Mouse (Mus musculus) liver, embryonic 16.5 days (tissue): ENCODE measurements around the gene Gorasp1. TPM values are rescaled to one million over a fixed set of nuclear protein-coding genes. Genes with fewer than 3 reads are reported as not detected.

Experiments
- ATAC-seq: fragments of 200-750 bp; cut with Nextera tagmentation; 2 replicates; pipeline ENCODE4 v1.8.0; 2017; ENCODE audit warnings: low read depth, mild to moderate bottlenecking, moderate number of reproducible peaks, moderate library complexity
- H3K27ac ChIP-seq: fragments of 300-500 bp; sonication (generic); 2 replicates; pipeline ENCODE4 v1.5.1; 2014; ENCODE audit warnings: mild to moderate bottlenecking, low read length
- H3K27me3 ChIP-seq: fragments of 300-500 bp; sonication (generic); 2 replicates; pipeline ENCODE4 v1.6.1; 2014; ENCODE audit warnings: low read depth, low read length, mixed read lengths; ENCODE audit not compliant: control insufficient read depth, insufficient read depth
- H3K36me3 ChIP-seq: fragments of 300-500 bp; sonication (generic); 2 replicates; pipeline ENCODE4 v1.6.1; 2014; ENCODE audit warnings: mild to moderate bottlenecking; ENCODE audit not compliant: control insufficient read depth, insufficient read depth
- H3K4me1 ChIP-seq: fragments of 300-500 bp; sonication (generic); 2 replicates; pipeline ENCODE4 v1.6.1; 2014; ENCODE audit warnings: low read depth, low read length, mixed read lengths; ENCODE audit not compliant: control insufficient read depth
- H3K4me2 ChIP-seq: fragments of 300-500 bp; sonication (generic); 2 replicates; pipeline ENCODE4 v1.6.1; 2014; ENCODE audit warnings: low read depth, low read length, mixed read lengths
- H3K4me3 ChIP-seq: fragments of 300-500 bp; sonication (generic); 2 replicates; pipeline ENCODE4 v1.5.1; 2014; ENCODE audit warnings: low read depth, mild to moderate bottlenecking, low read length
- H3K9ac ChIP-seq: fragments of 300-500 bp; sonication (generic); 2 replicates; pipeline ENCODE4 v1.6.1; 2014; ENCODE audit warnings: low read depth, low read length
- H3K9me3 ChIP-seq: fragments of 300-500 bp; sonication (generic); replicated peaks from 2 replicates; pipeline ENCODE4 v1.6.1; 2016; ENCODE audit warnings: low read length; ENCODE audit not compliant: control insufficient read depth
- WGBS: fragments of 180-500 bp; shearing (Covaris S2); extraction: QIAGEN DNeasy Blood & Tissue Kit; methylation state at CpG from one replicate; pipeline ENCODE4 v1.1.7; 2014; ENCODE audit not compliant: insufficient replicate concordance; 5-methylcytosine and 5-hydroxymethylcytosine counted together
- polyA plus RNA-seq: library from polyadenylated mRNA; unstranded; fragments of >200 nt; fragmentation: Nextera tagmentation; extraction: Ambion mirVana; gene quantifications from 2 replicates; pipeline ENCODE4 v1.2.1, GENCODE M21; 2015

The Gorasp1 gene
- polyA plus RNA-seq, 1 experiment from 2014 or later: 10.6 TPM

GRCm38 (mm10) chr9:119973869-119974520, 36.6 kb upstream of the Gorasp1 start:
- no peaks in the 10 kb centered on the region for H3K27me3 ChIP-seq
- H3K27ac ChIP-seq: no peak overlapping the region
- peaks cover 15% of the 10 kb centered on the region for H3K36me3 ChIP-seq
- no peak overlapping the region for H3K4me2 ChIP-seq
- H3K4me1 ChIP-seq: peaks cover 17% of the 10 kb centered on the region
- 84% methylated on average over 27 of the region's 27 CpGs for WGBS
- ATAC-seq: no peak
- H3K9ac ChIP-seq: no peak overlapping the region
- H3K4me3 ChIP-seq: no peak overlapping the region
- H3K9me3 ChIP-seq: no peaks in the 10 kb centered on the region

- no peak for ATAC-seq
- WGBS: 71% methylated on average over 23 of the region's 23 CpGs
- Histone ChIP-seq H3K36me3 (peaks cover 15% of the 10 kb centered on the region), H3K9me3 (no peaks in the 10 kb centered on the region), H3K4me3 (no peak overlapping the region), H3K9ac (no peak overlapping the region), H3K4me1 (peaks cover 12% of the 10 kb centered on the region), H3K4me2 (no peak overlapping the region), H3K27ac (no peak overlapping the region), H3K27me3 (no peaks in the 10 kb centered on the region)
Measured at GRCm38 (mm10) chr9:119973281-119973680, 35.9 kb upstream of the Gorasp1 start.

- peaks cover 5% of the 10 kb centered on the region for H3K4me1 ChIP-seq
- no peak overlapping the region for H3K4me2 ChIP-seq
- H3K9me3 ChIP-seq: no peaks in the 10 kb centered on the region
- 82% methylated on average over 12 of the region's 12 CpGs for WGBS
- H3K9ac ChIP-seq: no peak overlapping the region
- no peak overlapping the region for H3K4me3 ChIP-seq
- H3K36me3 ChIP-seq: peaks cover 15% of the 10 kb centered on the region
- no peak for ATAC-seq
- H3K27ac ChIP-seq: no peak overlapping the region
- H3K27me3 ChIP-seq: no peaks in the 10 kb centered on the region
Measured at GRCm38 (mm10) chr9:119972582-119972981, 35.2 kb upstream of the Gorasp1 start.

GRCm38 (mm10) chr9:119972166-119972565, 34.8 kb upstream of the Gorasp1 start:
- WGBS: 77% methylated on average over 10 of the region's 10 CpGs
- no peak overlapping the region for H3K27ac ChIP-seq
- H3K4me3 ChIP-seq: no peak overlapping the region
- no peaks in the 10 kb centered on the region for H3K27me3 ChIP-seq
- no peak overlapping the region for H3K9ac ChIP-seq
- H3K4me2 ChIP-seq: no peak overlapping the region
- no peaks in the 10 kb centered on the region for H3K9me3 ChIP-seq
- H3K4me1 ChIP-seq: peaks cover 1% of the 10 kb centered on the region
- H3K36me3 ChIP-seq: peaks cover 15% of the 10 kb centered on the region
- ATAC-seq: no peak

- H3K36me3 ChIP-seq: peaks cover 15% of the 10 kb centered on the region
- no peaks in the 10 kb centered on the region for H3K27me3 ChIP-seq
- H3K27ac ChIP-seq: no peak overlapping the region
- H3K4me3 ChIP-seq: no peak overlapping the region
- no peak overlapping the region for H3K9ac ChIP-seq
- WGBS: 71% methylated on average over 7 of the region's 7 CpGs
- no peak overlapping the region for H3K4me2 ChIP-seq
- no peaks in the 10 kb centered on the region; the same call in 1 of the 2 replicates for H3K4me1 ChIP-seq
- ATAC-seq: no peak
- no peaks in the 10 kb centered on the region for H3K9me3 ChIP-seq
Measured at GRCm38 (mm10) chr9:119970763-119971656, 33.6 kb upstream of the Gorasp1 start.

GRCm38 (mm10) chr9:119970221-119970620, 32.9 kb upstream of the Gorasp1 start:
- 46% methylated on average over 6 of the region's 6 CpGs for WGBS
- peaks cover 15% of the 10 kb centered on the region for H3K36me3 ChIP-seq
- no peak overlapping the region for H3K4me2 ChIP-seq
- no peaks in the 10 kb centered on the region for H3K27me3 ChIP-seq
- H3K4me1 ChIP-seq: no peaks in the 10 kb centered on the region; the same call in 1 of the 2 replicates
- H3K9me3 ChIP-seq: no peaks in the 10 kb centered on the region
- ATAC-seq: peak; percentile 44
- H3K9ac ChIP-seq: no peak overlapping the region
- no peak overlapping the region for H3K27ac ChIP-seq
- H3K4me3 ChIP-seq: no peak overlapping the region

- WGBS: 63% methylated on average over 7 of the region's 7 CpGs
Measured at GRCm38 (mm10) chr9:119969811-119970210, 32.4 kb upstream of the Gorasp1 start.

GRCm38 (mm10) chr9:119966221-119966910, 29.0 kb upstream of the Gorasp1 start:
- H3K27ac ChIP-seq: no peak overlapping the region
- no peak for ATAC-seq
- H3K27me3 ChIP-seq: no peaks in the 10 kb centered on the region
- no peak overlapping the region for H3K4me3 ChIP-seq
- H3K9ac ChIP-seq: no peak overlapping the region
- H3K4me2 ChIP-seq: no peak overlapping the region
- no peaks in the 10 kb centered on the region for H3K9me3 ChIP-seq
- H3K36me3 ChIP-seq: no peaks in the 10 kb centered on the region
- 77% methylated on average over 26 of the region's 26 CpGs for WGBS
- no peaks in the 10 kb centered on the region; the same call in none of the 2 replicates for H3K4me1 ChIP-seq

More at GRCm38 (mm10) chr9:119969811-119970210, 32.4 kb upstream of the Gorasp1 start:
- no peaks in the 10 kb centered on the region for H3K27me3 ChIP-seq
- H3K4me2 ChIP-seq: no peak overlapping the region
- peak; percentile 56 for ATAC-seq
- no peak overlapping the region for H3K4me3 ChIP-seq
- H3K27ac ChIP-seq: no peak overlapping the region
- peaks cover 15% of the 10 kb centered on the region for H3K36me3 ChIP-seq
- no peaks in the 10 kb centered on the region for H3K9me3 ChIP-seq
- H3K9ac ChIP-seq: no peak overlapping the region
- no peaks in the 10 kb centered on the region; the same call in 1 of the 2 replicates for H3K4me1 ChIP-seq
